Mouse (Mus musculus) adrenal gland, postnatal 4 days (tissue): ENCODE data around the gene Ina. TPM values are rescaled to one million over a fixed set of nuclear protein-coding genes. Genes with fewer than 3 reads are reported as not detected.

Experiments
- DNase-seq, 2 experiments: peaks; one replicate each; pipeline ENCODE4 v3.0.0; 2021 to 2022; ENCODE audit warnings: low spot score in 2 of 2, mixed read lengths in 2 of 2
- total RNA-seq, 2 experiments: library from RNA; stranded (reverse); gene quantifications; 2 replicates each; pipeline ENCODE4 v1.2.3; 2021

The Ina gene
- total RNA-seq, 2 experiments from 2014 or later, result 15.5 to 23.5 TPM

DNA sequence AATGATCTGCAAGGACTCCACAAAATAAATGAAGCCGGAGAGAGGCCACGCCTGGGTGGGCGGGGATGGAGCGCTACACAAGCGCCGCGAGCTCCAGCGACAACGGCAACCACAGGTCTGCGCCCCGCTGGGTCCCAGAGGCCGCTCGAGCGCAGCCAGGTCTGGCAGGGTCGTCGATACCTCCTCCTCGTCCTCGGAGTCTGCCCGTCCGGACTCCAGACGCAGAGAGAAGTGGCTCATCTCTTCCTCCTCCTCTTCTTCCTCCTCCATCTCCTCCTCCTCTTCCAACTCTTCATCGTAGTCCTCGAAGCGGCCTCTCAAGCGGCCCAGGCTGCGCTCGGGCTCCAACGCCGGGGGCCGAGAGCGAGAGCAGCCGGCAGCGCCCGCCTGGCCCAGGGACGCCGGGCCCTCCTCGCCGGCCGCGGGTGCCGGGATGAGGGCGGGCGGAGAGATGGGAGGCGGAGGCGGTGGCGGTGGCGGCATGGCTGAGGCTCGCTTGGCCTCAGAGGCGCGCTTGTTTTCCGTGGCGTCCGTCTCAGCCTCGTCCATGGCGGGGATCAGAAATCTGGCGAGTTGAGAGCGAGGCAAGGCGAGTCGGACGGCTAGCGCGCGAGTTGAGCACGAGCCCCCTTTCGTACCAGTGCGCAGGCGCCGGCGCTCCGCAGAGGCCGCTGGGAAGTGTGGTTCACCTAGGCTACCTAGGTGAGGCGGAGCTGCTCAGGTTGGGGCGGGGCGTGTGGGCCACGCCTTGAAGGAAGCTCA is 36.0 kb downstream of the Ina start, which contains the start of gene Pcgf6:
Pcgf6 (minus strand) TSS at position 636 of the 762 bp plus-strand sequence.
- peak; percentile 25 to 56 for DNase-seq

DNA sequence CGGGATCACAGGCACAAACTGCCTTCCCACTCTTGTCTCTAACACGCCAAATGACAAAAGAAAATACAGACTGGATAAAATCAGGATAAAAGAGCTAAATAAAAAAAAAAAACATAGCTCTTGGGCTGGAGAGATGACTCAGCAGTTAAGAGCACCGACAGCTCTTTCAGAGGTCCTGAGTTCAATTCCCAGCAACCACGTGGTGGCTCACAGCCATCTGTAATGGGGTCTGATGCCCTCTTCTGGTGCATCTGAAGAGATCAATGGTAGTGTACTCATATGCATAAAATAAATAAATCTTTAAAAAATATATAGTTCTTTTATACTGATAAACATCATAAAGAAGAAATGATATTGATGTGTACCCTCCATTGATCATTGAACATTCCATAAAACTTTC is 38.4 kb downstream of the Ina start:
- no peak for DNase-seq

DNA sequence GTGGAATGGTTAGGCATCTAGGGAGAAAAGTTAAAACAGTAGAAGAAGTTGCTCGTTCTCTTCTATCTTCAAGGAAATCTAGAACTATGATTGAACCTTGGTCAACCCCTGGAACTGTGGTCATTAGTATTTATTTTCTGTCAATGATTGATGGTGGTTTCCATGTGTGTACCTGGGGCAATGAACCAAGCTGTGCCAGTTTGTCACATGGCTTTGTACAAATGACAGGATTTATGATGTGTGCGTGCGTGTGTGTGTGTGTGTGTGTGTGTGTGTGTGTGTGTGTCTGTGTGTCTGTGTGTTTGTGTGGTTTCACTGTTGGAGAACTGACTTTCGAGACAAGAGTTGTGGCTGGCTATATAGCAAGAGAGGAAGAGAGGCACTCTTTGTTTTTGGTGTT is 39.0 kb downstream of the Ina start:
- no peak for DNase-seq

DNA sequence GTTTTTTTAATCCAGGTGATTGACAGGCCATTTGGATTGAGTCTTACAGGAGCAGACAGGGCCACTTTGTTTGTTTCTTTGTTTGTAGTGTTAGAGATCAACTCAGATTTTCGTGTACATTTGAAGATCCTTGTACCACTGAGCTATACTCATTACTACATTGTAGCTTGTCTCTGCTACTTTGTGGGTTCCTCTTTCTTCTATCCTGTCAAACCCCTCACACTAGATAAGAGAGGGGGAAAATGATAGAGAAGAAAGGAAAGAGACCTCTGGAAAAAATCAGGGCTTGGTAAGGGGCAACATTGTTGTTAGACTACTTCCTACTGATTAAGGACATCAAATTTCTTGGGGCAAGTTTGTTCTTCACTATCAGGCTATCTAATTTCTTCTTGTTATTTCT is 43.2 kb downstream of the Ina start:
- no peak for DNase-seq

DNA sequence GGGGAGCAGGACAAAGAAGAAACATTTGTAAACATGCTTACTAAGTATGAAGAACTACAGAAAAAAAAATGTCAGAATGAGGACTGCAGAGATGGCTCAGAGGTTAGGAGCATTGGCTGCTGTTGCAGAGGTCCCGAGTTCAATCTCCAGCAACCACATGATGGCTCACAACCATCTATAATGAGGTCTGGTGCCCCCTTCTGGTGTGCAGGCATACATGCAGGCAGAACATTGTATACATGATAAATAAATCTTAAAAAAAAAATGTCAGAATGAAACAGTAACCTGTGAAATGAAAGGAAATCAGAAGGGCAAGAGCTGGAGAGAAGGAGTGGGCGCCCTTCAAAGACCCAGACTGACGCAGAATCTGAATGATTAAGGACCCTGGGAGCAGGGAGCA is 51.4 kb downstream of the Ina start:
- no peak for DNase-seq

DNA sequence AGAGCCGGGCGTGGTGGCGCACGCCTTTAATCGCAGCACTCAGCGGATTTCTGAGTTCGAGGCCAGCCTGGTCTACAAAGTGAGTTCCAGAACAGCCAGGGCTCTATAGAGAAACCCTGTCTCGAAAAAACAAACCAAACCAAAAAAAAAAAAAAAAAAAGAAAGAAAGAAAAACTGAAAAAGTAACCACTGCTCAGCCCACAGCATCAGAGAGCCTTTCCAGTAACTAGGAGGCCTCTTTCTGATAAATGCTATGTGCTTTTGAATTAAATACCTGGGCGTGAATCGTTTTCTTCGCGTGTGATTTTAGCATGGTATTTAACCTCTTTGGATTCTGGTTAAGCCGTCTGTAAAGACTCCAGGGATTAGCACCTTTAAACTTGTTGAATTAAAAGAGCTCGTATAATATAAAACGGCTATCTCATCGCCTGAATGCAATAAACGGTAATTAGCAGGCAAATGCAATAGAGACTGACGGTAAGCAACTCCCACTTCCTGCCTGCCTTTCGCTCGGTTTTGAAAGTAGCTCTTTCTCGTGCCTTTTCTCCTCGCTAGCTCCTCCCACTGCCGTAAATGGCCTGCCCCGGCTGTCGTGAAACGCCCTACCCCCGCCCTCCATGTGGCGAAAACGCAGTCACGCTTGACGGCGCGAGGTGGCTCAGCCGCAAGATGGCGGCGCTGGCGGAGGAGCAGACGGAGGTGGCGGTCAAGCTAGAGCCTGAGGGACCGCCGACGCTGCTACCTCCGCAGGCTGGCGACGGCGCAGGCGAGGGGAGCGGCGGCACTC is 52.8 kb downstream of the Ina start, which contains the start of gene Taf5:
Taf5 (plus strand) TSS at position 651 of the 787 bp plus-strand sequence.
- DNase-seq, result peak; percentile 86 to 95

DNA sequence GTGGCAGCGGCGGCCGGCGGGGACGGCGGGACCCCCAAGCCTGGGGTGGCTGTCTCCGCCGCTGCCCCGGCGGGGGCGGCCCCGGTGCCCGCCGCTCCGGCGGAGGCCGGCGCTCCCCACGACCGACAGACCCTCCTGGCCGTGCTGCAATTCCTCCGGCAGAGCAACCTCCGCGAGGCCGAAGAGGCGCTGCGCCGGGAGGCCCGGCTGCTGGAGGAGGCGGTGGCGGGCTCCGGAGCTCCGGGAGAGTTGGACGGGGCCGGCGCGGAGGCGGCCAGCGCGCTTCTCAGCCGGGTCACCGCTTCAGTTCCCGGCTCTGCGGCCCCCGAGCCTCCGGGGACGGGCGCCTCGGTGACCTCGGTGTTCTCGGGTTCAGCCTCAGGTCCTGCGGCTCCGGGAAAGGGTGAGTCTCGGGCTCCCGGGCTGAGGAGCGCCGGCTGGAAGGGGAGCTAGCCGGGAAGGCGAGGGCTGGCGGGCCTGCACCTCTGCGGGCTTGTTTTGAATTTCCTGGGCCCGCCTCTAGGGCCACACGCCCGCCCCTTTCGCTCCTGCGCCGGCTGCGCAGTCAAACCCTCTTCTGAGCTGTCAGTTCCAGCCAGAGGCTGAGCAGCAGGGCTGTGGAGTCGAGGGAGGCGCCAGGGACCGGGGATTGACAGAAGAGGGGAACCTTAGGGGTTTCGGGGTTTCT is 53.6 kb downstream of the Ina start:
- peak; percentile 55 to 74 for DNase-seq

Other genes with a start within 250 kb of the Ina start
- gene Nt5c2, start 455 bp downstream of the Ina start, total RNA-seq, result 100 to 1,000 TPM; 106 to 107 TPM
- 10 to 100 TPM; 13.9 to 16.8 TPM for gene Pcgf6, start 36.2 kb downstream of the Ina start, total RNA-seq
- 1 to 10 TPM; 5.1 to 5.6 TPM for gene Taf5, start 53.0 kb downstream of the Ina start, total RNA-seq
- gene Usmg5, start 75.9 kb downstream of the Ina start, total RNA-seq, result 100 to 1,000 TPM; 584 to 643 TPM
- gene Pdcd11, start 76.1 kb downstream of the Ina start, total RNA-seq, result 10 to 100 TPM; 25.1 to 28.2 TPM
- gene Calhm2, start 123.6 kb downstream of the Ina start, total RNA-seq, result 1 to 10 TPM; 5.3 to 5.4 TPM
- not detected for gene Calhm1, start 129.6 kb downstream of the Ina start, total RNA-seq
- not detected for gene Calhm3, start 143.1 kb downstream of the Ina start, total RNA-seq
- gene Neurl1a, start 164.1 kb downstream of the Ina start, total RNA-seq, result 10 to 100 TPM; 24.8 to 27.3 TPM